Mouse (Mus musculus): ENCODE results near the gene Spata18. TPM values are rescaled to one million over a fixed set of nuclear protein-coding genes. Genes with fewer than 3 reads are reported as not detected.

Spata18 gene
- polyA plus RNA-seq (2012): not detected in 2 replicates

GRCm38 (mm10) chr5:73651061-73651854 lies at the start of gene Spata18:
Gene Spata18, plus strand, starts transcription at chr5:73651379.
- peaks cover 4% of the 10 kb centered on the region; the same call in 1 of the 2 replicates for H3K9me3 ChIP-seq (ENCODE audit: control insufficient read depth, low read length)
- H3K36me3 ChIP-seq (ENCODE audit: control insufficient read depth): no peaks in the 10 kb centered on the region
- peaks cover 8% of the 10 kb centered on the region for H3K4me1 ChIP-seq (ENCODE audit: control insufficient read depth)
- peak within 1 kb of the TSS; percentile 12 for H3K4me3 ChIP-seq (replicated peaks)
- peaks cover 88% of the 10 kb centered on the region for H3K27me3 ChIP-seq (ENCODE audit: control insufficient read depth)
- TF ChIP-seq TAL1 (IDR thresholded peaks at IDR 0.05; ENCODE audit: low read length): no peak
- no peak for TF ChIP-seq GATA1 (IDR thresholded peaks at IDR 0.05; ENCODE audit: low read length)

GRCm38 (mm10) chr5:73602865-73603264 lies 48.3 kb upstream of the Spata18 start:
- H3K4me1 ChIP-seq (ENCODE audit: control insufficient read depth): no peaks in the 10 kb centered on the region
- TF ChIP-seq TAL1 (IDR thresholded peaks at IDR 0.05; ENCODE audit: low read length) (no peak), GATA1 (IDR thresholded peaks at IDR 0.05; ENCODE audit: low read length) (no peak)
- H3K4me3 ChIP-seq (replicated peaks): no peak overlapping the region
- H3K36me3 ChIP-seq (ENCODE audit: control insufficient read depth): no peaks in the 10 kb centered on the region
- H3K9me3 ChIP-seq (ENCODE audit: control insufficient read depth, low read length): peaks cover 2% of the 10 kb centered on the region; the same call in 1 of the 2 replicates
- H3K27me3 ChIP-seq (ENCODE audit: control insufficient read depth): no peaks in the 10 kb centered on the region

- H3K27me3 ChIP-seq (ENCODE audit: control insufficient read depth): no peaks in the 10 kb centered on the region
- H3K9me3 ChIP-seq (ENCODE audit: control insufficient read depth, low read length): peaks cover 4% of the 10 kb centered on the region; the same call in 1 of the 2 replicates
- no peak overlapping the region for H3K4me3 ChIP-seq (replicated peaks)
- no peaks in the 10 kb centered on the region for H3K36me3 ChIP-seq (ENCODE audit: control insufficient read depth)
- no peaks in the 10 kb centered on the region for H3K4me1 ChIP-seq (ENCODE audit: control insufficient read depth)
- TF ChIP-seq TAL1 (IDR thresholded peaks at IDR 0.05; ENCODE audit: low read length) (no peak), GATA1 (IDR thresholded peaks at IDR 0.05; ENCODE audit: low read length) (no peak)
These were observed 46.6 kb upstream of the Spata18 start for GRCm38 (mm10) chr5:73604542-73604941.

- Histone ChIP-seq H3K27me3 (ENCODE audit: control insufficient read depth) (no peaks in the 10 kb centered on the region), H3K9me3 (ENCODE audit: control insufficient read depth, low read length) (peaks cover 6% of the 10 kb centered on the region), H3K4me1 (ENCODE audit: control insufficient read depth) (no peaks in the 10 kb centered on the region), H3K36me3 (ENCODE audit: control insufficient read depth) (no peaks in the 10 kb centered on the region), H3K4me3 (replicated peaks) (no peak overlapping the region)
- TF ChIP-seq GATA1 (IDR thresholded peaks at IDR 0.05; ENCODE audit: low read length): no peak
- TF ChIP-seq TAL1 (IDR thresholded peaks at IDR 0.05; ENCODE audit: low read length): no peak
These were observed 46.2 kb upstream of the Spata18 start for GRCm38 (mm10) chr5:73604964-73605363.

- no peaks in the 10 kb centered on the region for H3K36me3 ChIP-seq (ENCODE audit: control insufficient read depth)
- no peak for TF ChIP-seq GATA1 (IDR thresholded peaks at IDR 0.05; ENCODE audit: low read length)
- no peak for TF ChIP-seq TAL1 (IDR thresholded peaks at IDR 0.05; ENCODE audit: low read length)
These were observed 40.1 kb upstream of the Spata18 start for GRCm38 (mm10) chr5:73611071-73611470.

GRCm38 (mm10) chr5:73613296-73613695 lies 37.9 kb upstream of the Spata18 start:
- Histone ChIP-seq H3K4me3 (replicated peaks) (no peak overlapping the region), H3K27me3 (ENCODE audit: control insufficient read depth) (no peaks in the 10 kb centered on the region), H3K9me3 (ENCODE audit: control insufficient read depth, low read length) (peaks cover 3% of the 10 kb centered on the region), H3K36me3 (ENCODE audit: control insufficient read depth) (no peaks in the 10 kb centered on the region), H3K4me1 (ENCODE audit: control insufficient read depth) (no peaks in the 10 kb centered on the region)
- TF ChIP-seq TAL1 (IDR thresholded peaks at IDR 0.05; ENCODE audit: low read length) (no peak), GATA1 (IDR thresholded peaks at IDR 0.05; ENCODE audit: low read length) (no peak)

More at GRCm38 (mm10) chr5:73611071-73611470, 40.1 kb upstream of the Spata18 start:
- no peaks in the 10 kb centered on the region for H3K4me1 ChIP-seq (ENCODE audit: control insufficient read depth)
- no peak overlapping the region for H3K4me3 ChIP-seq (replicated peaks)
- peaks cover 8% of the 10 kb centered on the region for H3K9me3 ChIP-seq (ENCODE audit: control insufficient read depth, low read length)
- H3K27me3 ChIP-seq (ENCODE audit: control insufficient read depth): no peaks in the 10 kb centered on the region

GRCm38 (mm10) chr5:73615211-73615610 lies 36.0 kb upstream of the Spata18 start:
- no peaks in the 10 kb centered on the region for H3K36me3 ChIP-seq (ENCODE audit: control insufficient read depth)
- H3K4me3 ChIP-seq (replicated peaks): no peak overlapping the region
- no peaks in the 10 kb centered on the region for H3K4me1 ChIP-seq (ENCODE audit: control insufficient read depth)
- no peaks in the 10 kb centered on the region for H3K9me3 ChIP-seq (ENCODE audit: control insufficient read depth, low read length)
- TF ChIP-seq GATA1 (IDR thresholded peaks at IDR 0.05; ENCODE audit: low read length) (no peak), TAL1 (IDR thresholded peaks at IDR 0.05; ENCODE audit: low read length) (no peak)
- no peaks in the 10 kb centered on the region for H3K27me3 ChIP-seq (ENCODE audit: control insufficient read depth)

GRCm38 (mm10) chr5:73618969-73619368 lies 32.2 kb upstream of the Spata18 start:
- Histone ChIP-seq H3K4me1 (ENCODE audit: control insufficient read depth) (no peaks in the 10 kb centered on the region), H3K4me3 (replicated peaks) (no peak overlapping the region), H3K9me3 (ENCODE audit: control insufficient read depth, low read length) (no peaks in the 10 kb centered on the region), H3K27me3 (ENCODE audit: control insufficient read depth) (no peaks in the 10 kb centered on the region), H3K36me3 (ENCODE audit: control insufficient read depth) (no peaks in the 10 kb centered on the region)
- no peak for TF ChIP-seq TAL1 (IDR thresholded peaks at IDR 0.05; ENCODE audit: low read length)
- no peak for TF ChIP-seq GATA1 (IDR thresholded peaks at IDR 0.05; ENCODE audit: low read length)

- Histone ChIP-seq H3K9me3 (ENCODE audit: control insufficient read depth, low read length) (no peaks in the 10 kb centered on the region), H3K27me3 (ENCODE audit: control insufficient read depth) (no peaks in the 10 kb centered on the region), H3K36me3 (ENCODE audit: control insufficient read depth) (no peaks in the 10 kb centered on the region), H3K4me3 (replicated peaks) (no peak overlapping the region), H3K4me1 (ENCODE audit: control insufficient read depth) (no peaks in the 10 kb centered on the region)
- no peak for TF ChIP-seq TAL1 (IDR thresholded peaks at IDR 0.05; ENCODE audit: low read length)
- TF ChIP-seq GATA1 (IDR thresholded peaks at IDR 0.05; ENCODE audit: low read length): no peak
These were observed 25.7 kb upstream of the Spata18 start for GRCm38 (mm10) chr5:73625505-73625904.
